Mouse (Mus musculus): Measurements from ENCODE around the gene Ap2b1. TPM values are rescaled to one million over a fixed set of nuclear protein-coding genes. Genes with fewer than 3 reads are reported as not detected.

Ap2b1 gene
- polyA plus RNA-seq, 1 experiment, result 263 TPM

DNA sequence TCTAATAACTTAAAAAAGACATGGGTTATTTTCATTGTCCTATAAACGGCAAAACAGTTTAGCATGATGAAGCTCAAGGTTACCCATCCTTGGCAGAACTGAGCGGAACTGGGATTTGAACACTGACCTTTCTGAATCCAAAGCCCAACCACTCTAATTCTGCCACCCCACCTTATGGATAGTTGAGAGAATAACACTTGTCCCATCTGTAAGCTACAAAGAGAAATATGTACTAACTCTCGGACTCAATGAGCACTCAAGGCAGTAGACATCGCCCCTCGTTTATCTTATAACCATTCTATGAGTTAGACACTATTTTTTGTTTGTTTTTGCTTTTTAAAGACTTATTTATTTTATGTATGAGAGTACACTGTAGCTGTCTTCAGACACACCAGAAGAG lies 9.8 kb upstream of the Ap2b1 start:
- H3K4me1 ChIP-seq (ENCODE audit: control insufficient read depth, insufficient read depth, low read length), result peaks cover 3% of the 10 kb centered on the region; the same call in 1 of the 2 replicates
- H3K27ac ChIP-seq (ENCODE audit: control insufficient read depth, insufficient read depth, low read depth, low read length), result no peak overlapping the region
- H3K4me3 ChIP-seq (ENCODE audit: control insufficient read depth, low read depth, low read length), result no peak overlapping the region
- H3K27me3 ChIP-seq (ENCODE audit: control insufficient read depth, insufficient read depth, low read length), result no peaks in the 10 kb centered on the region
- TF ChIP-seq POLR2A (IDR thresholded peaks at IDR 0.05; ENCODE audit: control insufficient read depth, low read depth, low read length), result no peak
- no peak for TF ChIP-seq CTCF (IDR thresholded peaks at IDR 0.05; ENCODE audit: control insufficient read depth, insufficient read depth, insufficient replicate concordance, low read depth, low read length)
- H3K36me3 ChIP-seq (ENCODE audit: control insufficient read depth, insufficient read depth, low read length), result no peaks in the 10 kb centered on the region

DNA sequence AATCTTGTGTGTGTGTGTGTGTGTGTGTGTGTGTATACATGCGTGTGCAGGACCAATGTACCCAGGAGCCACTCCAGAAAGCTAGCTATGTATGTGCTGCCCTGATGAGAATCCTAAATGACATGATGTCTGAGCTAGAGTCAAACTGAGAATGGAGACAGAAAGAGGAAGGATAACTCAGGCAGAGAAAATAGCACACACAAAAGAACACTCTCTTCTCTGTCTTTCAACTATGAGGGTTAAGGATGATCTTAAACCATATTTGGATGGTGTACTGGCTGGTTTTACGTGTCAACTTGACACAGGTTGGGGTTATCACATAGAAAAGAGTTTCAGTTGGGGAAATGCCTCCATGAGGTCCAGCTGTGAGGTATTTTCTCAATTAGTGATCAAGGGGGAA lies 9.2 kb upstream of the Ap2b1 start:
- no peak overlapping the region for H3K27ac ChIP-seq (ENCODE audit: control insufficient read depth, insufficient read depth, low read depth, low read length)
- H3K4me1 ChIP-seq (ENCODE audit: control insufficient read depth, insufficient read depth, low read length), result peaks cover 3% of the 10 kb centered on the region; the same call in 1 of the 2 replicates
- TF ChIP-seq CTCF (IDR thresholded peaks at IDR 0.05; ENCODE audit: control insufficient read depth, insufficient read depth, insufficient replicate concordance, low read depth, low read length), result no peak
- no peak for TF ChIP-seq POLR2A (IDR thresholded peaks at IDR 0.05; ENCODE audit: control insufficient read depth, low read depth, low read length)
- H3K36me3 ChIP-seq (ENCODE audit: control insufficient read depth, insufficient read depth, low read length), result no peaks in the 10 kb centered on the region
- no peak overlapping the region for H3K4me3 ChIP-seq (ENCODE audit: control insufficient read depth, low read depth, low read length)
- no peaks in the 10 kb centered on the region for H3K27me3 ChIP-seq (ENCODE audit: control insufficient read depth, insufficient read depth, low read length)

DNA sequence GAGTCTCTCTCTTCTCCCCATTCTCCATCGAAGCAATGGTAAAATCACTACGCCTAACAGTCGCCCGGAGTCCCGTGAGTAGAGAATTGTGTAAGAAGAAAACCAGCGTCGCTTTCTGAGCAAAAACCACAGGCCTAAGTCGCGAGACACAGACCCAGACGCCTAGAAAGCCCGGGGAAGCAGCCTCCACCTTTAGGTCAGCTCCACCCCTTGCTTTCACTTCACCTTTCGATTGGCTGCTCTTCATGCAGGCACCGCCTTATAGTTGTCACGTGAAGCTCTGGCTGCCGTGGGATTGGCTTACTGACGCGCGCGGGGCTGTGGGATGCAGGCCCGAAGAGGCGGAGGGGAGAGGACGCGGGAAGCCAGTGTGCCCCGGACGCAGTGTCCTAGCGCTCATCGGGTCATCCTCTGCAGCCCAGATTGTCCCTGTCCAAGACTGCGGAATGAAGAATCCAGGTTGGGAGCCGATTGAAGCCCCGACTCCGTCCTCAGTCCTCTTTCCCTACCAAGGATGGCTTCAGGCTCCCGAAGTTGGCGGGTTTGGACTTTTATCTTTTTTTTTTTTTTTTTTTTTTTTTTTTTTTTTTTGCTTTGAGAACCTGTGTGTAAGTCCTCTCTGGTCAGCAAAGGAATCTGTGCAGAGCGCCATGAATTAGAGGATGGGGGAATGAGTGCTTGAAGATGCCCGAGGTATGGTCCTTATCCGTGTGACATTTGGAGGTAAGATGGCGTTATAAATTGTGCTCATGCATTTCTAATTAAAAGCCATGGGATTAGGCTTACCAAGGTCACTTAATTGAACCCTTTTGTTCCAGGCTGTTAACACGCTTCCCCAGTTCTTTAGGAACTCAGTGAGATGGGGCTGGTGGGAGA lies 7.2 kb upstream of the Ap2b1 start:
- TF ChIP-seq POLR2A (IDR thresholded peaks at IDR 0.05; ENCODE audit: control insufficient read depth, low read depth, low read length), result peak; percentile 72
- no peak for TF ChIP-seq CTCF (IDR thresholded peaks at IDR 0.05; ENCODE audit: control insufficient read depth, insufficient read depth, insufficient replicate concordance, low read depth, low read length)
- Histone ChIP-seq H3K27me3 (ENCODE audit: control insufficient read depth, insufficient read depth, low read length) (no peaks in the 10 kb centered on the region), H3K4me1 (ENCODE audit: control insufficient read depth, insufficient read depth, low read length) (peaks cover 3% of the 10 kb centered on the region; the same call in 1 of the 2 replicates), H3K36me3 (ENCODE audit: control insufficient read depth, insufficient read depth, low read length) (0 out of 2 replicates have a peak, but pooled peaks cover 1% of the 10 kb centered on the region), H3K4me3 (ENCODE audit: control insufficient read depth, low read depth, low read length) (peak overlapping the region; percentile 90), H3K27ac (ENCODE audit: control insufficient read depth, insufficient read depth, low read depth, low read length) (peak overlapping the region; percentile 65; the same call in 1 of the 2 replicates)

DNA sequence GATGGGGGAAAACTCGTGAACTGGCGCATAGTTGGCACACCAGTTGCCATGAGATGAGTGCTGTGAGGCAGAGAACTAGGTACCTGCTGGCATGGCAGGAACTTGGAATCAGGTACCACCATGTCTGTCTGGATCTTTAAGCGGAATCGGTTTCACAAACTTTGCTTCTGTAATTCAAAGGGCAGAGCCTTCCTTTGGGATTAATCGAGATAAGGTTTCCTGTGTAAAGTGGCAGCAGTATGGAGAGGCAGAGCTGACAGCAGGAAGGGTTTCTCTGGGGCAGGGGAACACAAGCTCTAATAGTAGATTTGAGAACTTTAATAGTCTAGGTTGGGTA lies 6.6 kb upstream of the Ap2b1 start:
- H3K27ac ChIP-seq (ENCODE audit: control insufficient read depth, insufficient read depth, low read depth, low read length), result 0 out of 2 replicates have a peak overlapping the region, but pooled peaks have one; percentile 48
- H3K4me1 ChIP-seq (ENCODE audit: control insufficient read depth, insufficient read depth, low read length), result peaks cover 3% of the 10 kb centered on the region; the same call in 1 of the 2 replicates
- 0 out of 2 replicates have a peak, but pooled peaks cover 2% of the 10 kb centered on the region for H3K36me3 ChIP-seq (ENCODE audit: control insufficient read depth, insufficient read depth, low read length)
- peak overlapping the region; percentile 90 for H3K4me3 ChIP-seq (ENCODE audit: control insufficient read depth, low read depth, low read length)
- TF ChIP-seq POLR2A (IDR thresholded peaks at IDR 0.05; ENCODE audit: control insufficient read depth, low read depth, low read length), result no peak
- TF ChIP-seq CTCF (IDR thresholded peaks at IDR 0.05; ENCODE audit: control insufficient read depth, insufficient read depth, insufficient replicate concordance, low read depth, low read length), result no peak
- H3K27me3 ChIP-seq (ENCODE audit: control insufficient read depth, insufficient read depth, low read length), result no peaks in the 10 kb centered on the region

GRCm38 (mm10) chr11:83293182-83293581 lies 5.6 kb upstream of the Ap2b1 start:
- Histone ChIP-seq H3K27ac (ENCODE audit: control insufficient read depth, insufficient read depth, low read depth, low read length) (no peak overlapping the region), H3K27me3 (ENCODE audit: control insufficient read depth, insufficient read depth, low read length) (no peaks in the 10 kb centered on the region), H3K4me1 (ENCODE audit: control insufficient read depth, insufficient read depth, low read length) (peaks cover 4% of the 10 kb centered on the region; the same call in 1 of the 2 replicates), H3K4me3 (ENCODE audit: control insufficient read depth, low read depth, low read length) (no peak overlapping the region), H3K36me3 (ENCODE audit: control insufficient read depth, insufficient read depth, low read length) (0 out of 2 replicates have a peak, but pooled peaks cover 2% of the 10 kb centered on the region)
- TF ChIP-seq POLR2A (IDR thresholded peaks at IDR 0.05; ENCODE audit: control insufficient read depth, low read depth, low read length) (no peak), CTCF (IDR thresholded peaks at IDR 0.05; ENCODE audit: control insufficient read depth, insufficient read depth, insufficient replicate concordance, low read depth, low read length) (no peak)

GRCm38 (mm10) chr11:83294133-83294532 lies 4.7 kb upstream of the Ap2b1 start:
- peaks cover 5% of the 10 kb centered on the region; the same call in 1 of the 2 replicates for H3K4me1 ChIP-seq (ENCODE audit: control insufficient read depth, insufficient read depth, low read length)
- H3K27me3 ChIP-seq (ENCODE audit: control insufficient read depth, insufficient read depth, low read length), result no peaks in the 10 kb centered on the region
- 0 out of 2 replicates have a peak, but pooled peaks cover 2% of the 10 kb centered on the region for H3K36me3 ChIP-seq (ENCODE audit: control insufficient read depth, insufficient read depth, low read length)
- no peak overlapping the region for H3K4me3 ChIP-seq (ENCODE audit: control insufficient read depth, low read depth, low read length)
- TF ChIP-seq CTCF (IDR thresholded peaks at IDR 0.05; ENCODE audit: control insufficient read depth, insufficient read depth, insufficient replicate concordance, low read depth, low read length) (no peak), POLR2A (IDR thresholded peaks at IDR 0.05; ENCODE audit: control insufficient read depth, low read depth, low read length) (no peak)
- H3K27ac ChIP-seq (ENCODE audit: control insufficient read depth, insufficient read depth, low read depth, low read length), result no peak overlapping the region

DNA sequence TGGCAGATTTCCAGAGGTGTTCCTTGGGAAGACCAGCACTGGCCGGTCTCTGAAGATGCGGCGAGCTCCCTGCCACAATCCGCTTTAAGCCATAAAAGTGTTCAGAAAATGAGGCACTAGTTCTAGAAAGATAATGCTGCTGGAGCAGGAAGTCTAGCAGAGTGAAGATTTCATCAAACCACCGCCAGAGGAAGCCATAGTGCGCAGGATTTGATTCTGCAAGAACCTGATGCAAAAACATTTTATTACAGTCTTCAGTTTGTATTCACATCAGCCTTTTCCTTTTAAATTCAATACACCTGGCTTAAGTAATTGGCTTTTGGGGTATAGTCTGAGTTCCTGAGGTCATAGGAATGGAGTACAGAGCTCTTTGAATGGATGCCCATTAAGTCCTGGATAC lies 1.0 kb upstream of the Ap2b1 start:
- H3K27ac ChIP-seq (ENCODE audit: control insufficient read depth, insufficient read depth, low read depth, low read length), result peak overlapping the region; percentile 98
- H3K27me3 ChIP-seq (ENCODE audit: control insufficient read depth, insufficient read depth, low read length), result no peaks in the 10 kb centered on the region
- H3K36me3 ChIP-seq (ENCODE audit: control insufficient read depth, insufficient read depth, low read length), result 0 out of 2 replicates have a peak, but pooled peaks cover 2% of the 10 kb centered on the region
- TF ChIP-seq CTCF (IDR thresholded peaks at IDR 0.05; ENCODE audit: control insufficient read depth, insufficient read depth, insufficient replicate concordance, low read depth, low read length), result no peak
- TF ChIP-seq POLR2A (IDR thresholded peaks at IDR 0.05; ENCODE audit: control insufficient read depth, low read depth, low read length), result no peak
- peaks cover 3% of the 10 kb centered on the region; the same call in 1 of the 2 replicates for H3K4me1 ChIP-seq (ENCODE audit: control insufficient read depth, insufficient read depth, low read length)
- peak overlapping the region; percentile 99 for H3K4me3 ChIP-seq (ENCODE audit: control insufficient read depth, low read depth, low read length)
